Mouse (Mus musculus): Measurements from ENCODE around the gene Tacc3. TPM values are rescaled to one million over a fixed set of nuclear protein-coding genes. Genes with fewer than 3 reads are reported as not detected.

Gene Tacc3
- polyA plus RNA-seq, 1 experiment from 2014 or later, result 171 TPM

- H3K27me3 ChIP-seq (ENCODE audit: control insufficient read depth, insufficient read depth, low read length), result peaks cover 24% of the 10 kb centered on the region
- 74% methylated on average over 7 of the region's 7 CpGs for WGBS (ENCODE audit: insufficient replicate concordance)
- H3K9me3 ChIP-seq (replicated peaks; ENCODE audit: control insufficient read depth, low read length), result no peaks in the 10 kb centered on the region
- H3K9ac ChIP-seq (ENCODE audit: low read depth, low read length), result no peak overlapping the region
- peaks cover 16% of the 10 kb centered on the region for H3K4me1 ChIP-seq (ENCODE audit: control insufficient read depth, insufficient read depth, low read length)
- H3K27ac ChIP-seq (ENCODE audit: low read depth, low read length), result no peak overlapping the region
- H3K36me3 ChIP-seq (ENCODE audit: control insufficient read depth, insufficient read depth, low read length), result 0 out of 2 replicates have a peak, but pooled peaks cover 3% of the 10 kb centered on the region
- no peak for ATAC-seq (replicated peaks; ENCODE audit: insufficient number of reproducible peaks, low FRiP score, low TSS enrichment)
- H3K4me3 ChIP-seq (ENCODE audit: low read depth, low read length), result no peak overlapping the region
- H3K4me2 ChIP-seq, result no peak overlapping the region
Observed at GRCm38 (mm10) chr5:33726081-33726647, 68.2 kb downstream of the Tacc3 start.

DNA sequence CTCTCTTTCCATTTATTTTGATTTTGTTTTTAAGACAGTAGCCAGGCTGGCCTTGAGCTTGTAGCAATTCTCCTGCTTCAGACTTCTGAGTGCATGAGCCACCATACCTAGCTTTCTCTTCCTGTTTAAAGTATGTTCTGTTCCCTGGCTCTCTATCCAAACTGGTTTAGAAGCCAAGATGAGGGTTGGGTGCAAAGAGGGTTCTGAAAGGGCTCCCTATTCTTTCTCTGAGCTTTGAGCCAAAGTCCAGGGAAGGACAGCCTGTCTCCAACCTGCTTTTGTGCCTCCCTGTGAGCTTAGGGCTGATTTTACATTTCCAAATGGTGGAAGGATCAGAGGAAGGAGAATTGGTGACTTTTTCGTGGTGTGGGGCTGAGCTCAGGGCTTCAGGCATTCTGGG is 69.0 kb downstream of the Tacc3 start:
- ATAC-seq (replicated peaks; ENCODE audit: insufficient number of reproducible peaks, low FRiP score, low TSS enrichment), result no peak
- Histone ChIP-seq H3K4me2 (no peak overlapping the region), H3K4me3 (ENCODE audit: low read depth, low read length) (no peak overlapping the region), H3K9me3 (replicated peaks; ENCODE audit: control insufficient read depth, low read length) (no peaks in the 10 kb centered on the region), H3K4me1 (ENCODE audit: control insufficient read depth, insufficient read depth, low read length) (peaks cover 12% of the 10 kb centered on the region), H3K27me3 (ENCODE audit: control insufficient read depth, insufficient read depth, low read length) (peaks cover 22% of the 10 kb centered on the region), H3K36me3 (ENCODE audit: control insufficient read depth, insufficient read depth, low read length) (0 out of 2 replicates have a peak, but pooled peaks cover 3% of the 10 kb centered on the region), H3K27ac (ENCODE audit: low read depth, low read length) (no peak overlapping the region), H3K9ac (ENCODE audit: low read depth, low read length) (no peak overlapping the region)
- WGBS (ENCODE audit: insufficient replicate concordance), result 55% methylated on average over 1 of the region's 1 CpGs

Other genes with a start within 250 kb of the Tacc3 start
- not detected in 2 replicates for gene Nkx1-1, start 224.2 kb upstream of the Tacc3 start, polyA plus RNA-seq (2014; fragmentation: Nextera tagmentation; extraction: Ambion mirVana)
- gene Fam53a, start 28.5 kb upstream of the Tacc3 start, polyA plus RNA-seq (2014; fragmentation: Nextera tagmentation; extraction: Ambion mirVana), result 56.6 and 59.5 TPM in 2 replicates
- gene Gm9903, start 28.2 kb upstream of the Tacc3 start, polyA plus RNA-seq (2014; fragmentation: Nextera tagmentation; extraction: Ambion mirVana), result 1.5 and 2.0 TPM in 2 replicates
- 162 and 166 TPM in 2 replicates for gene Slbp, start 5.6 kb upstream of the Tacc3 start, polyA plus RNA-seq (2014; fragmentation: Nextera tagmentation; extraction: Ambion mirVana)
- gene Tmem129, start 288 bp downstream of the Tacc3 start, polyA plus RNA-seq (2014; fragmentation: Nextera tagmentation; extraction: Ambion mirVana), result 41.5 and 42.3 TPM in 2 replicates
- gene Fgfr3, start 63.5 kb downstream of the Tacc3 start, polyA plus RNA-seq (2014; fragmentation: Nextera tagmentation; extraction: Ambion mirVana), result 4.4 and 4.9 TPM in 2 replicates
- 40.3 and 44.5 TPM in 2 replicates for gene Letm1, start 124.7 kb downstream of the Tacc3 start, polyA plus RNA-seq (2014; fragmentation: Nextera tagmentation; extraction: Ambion mirVana)
- gene Nsd2, start 162.6 kb downstream of the Tacc3 start, polyA plus RNA-seq (2014; fragmentation: Nextera tagmentation; extraction: Ambion mirVana), result 46.8 and 48.7 TPM in 2 replicates

Data from heart, embryonic 11.5 days (tissue).